Mouse (Mus musculus): ENCODE data around the gene Gm49354. TPM values are rescaled to one million over a fixed set of nuclear protein-coding genes. Genes with fewer than 3 reads are reported as not detected.
"Not testable (repeated sequence)": the region's sequence is repeated elsewhere in the genome, so short reads cannot be mapped to it uniquely, and the experiment has no call there.

The Gm49354 gene
- polyA plus RNA-seq, 1 experiment, result not detected

GRCm38 (mm10) chr13:59800077-59800476 lies 18.0 kb upstream of the Gm49354 start:
- no peak overlapping the region for H3K27ac ChIP-seq (ENCODE audit: insufficient read depth, low read depth, low read length)
- TF ChIP-seq CTCF (IDR thresholded peaks at IDR 0.05; ENCODE audit: insufficient read depth, low read depth, low read length) (no peak), POLR2A (IDR thresholded peaks at IDR 0.05; ENCODE audit: insufficient read depth, low read depth, low read length) (no peak)
- no peak overlapping the region for H3K4me3 ChIP-seq (ENCODE audit: insufficient read depth, low read depth, low read length)
- WGBS, result 90% methylated on average over 2 of the region's 2 CpGs
- H3K4me1 ChIP-seq (ENCODE audit: control insufficient read depth, insufficient read depth, low read length), result no peaks in the 10 kb centered on the region

GRCm38 (mm10) chr13:59798306-59798705 lies 16.3 kb upstream of the Gm49354 start:
- no peak overlapping the region for H3K4me3 ChIP-seq (ENCODE audit: insufficient read depth, low read depth, low read length)
- 100% methylated on average over 1 of the region's 1 CpGs for WGBS
- H3K27ac ChIP-seq (ENCODE audit: insufficient read depth, low read depth, low read length), result no peak overlapping the region
- no peaks in the 10 kb centered on the region for H3K4me1 ChIP-seq (ENCODE audit: control insufficient read depth, insufficient read depth, low read length)
- TF ChIP-seq CTCF (IDR thresholded peaks at IDR 0.05; ENCODE audit: insufficient read depth, low read depth, low read length) (no peak), POLR2A (IDR thresholded peaks at IDR 0.05; ENCODE audit: insufficient read depth, low read depth, low read length) (no peak)

- no peak for TF ChIP-seq POLR2A (IDR thresholded peaks at IDR 0.05; ENCODE audit: insufficient read depth, low read depth, low read length)
- no peak for TF ChIP-seq CTCF (IDR thresholded peaks at IDR 0.05; ENCODE audit: insufficient read depth, low read depth, low read length)
- 95% methylated on average over 9 of the region's 9 CpGs for WGBS
Observed at GRCm38 (mm10) chr13:59796466-59796848, 14.4 kb upstream of the Gm49354 start.

GRCm38 (mm10) chr13:59795807-59796465 lies 13.9 kb upstream of the Gm49354 start:
- no peak overlapping the region for H3K27ac ChIP-seq (ENCODE audit: insufficient read depth, low read depth, low read length)
- H3K4me1 ChIP-seq (ENCODE audit: control insufficient read depth, insufficient read depth, low read length), result no peaks in the 10 kb centered on the region
- 92% methylated on average over 6 of the region's 6 CpGs for WGBS
- TF ChIP-seq POLR2A (IDR thresholded peaks at IDR 0.05; ENCODE audit: insufficient read depth, low read depth, low read length) (no peak), CTCF (IDR thresholded peaks at IDR 0.05; ENCODE audit: insufficient read depth, low read depth, low read length) (no peak)
- no peak overlapping the region for H3K4me3 ChIP-seq (ENCODE audit: insufficient read depth, low read depth, low read length)

More at GRCm38 (mm10) chr13:59796466-59796848, 14.4 kb upstream of the Gm49354 start:
- Histone ChIP-seq H3K27ac (ENCODE audit: insufficient read depth, low read depth, low read length) (no peak overlapping the region), H3K4me1 (ENCODE audit: control insufficient read depth, insufficient read depth, low read length) (no peaks in the 10 kb centered on the region), H3K4me3 (ENCODE audit: insufficient read depth, low read depth, low read length) (no peak overlapping the region)

- Histone ChIP-seq H3K27ac (ENCODE audit: insufficient read depth, low read depth, low read length) (no peak overlapping the region), H3K4me1 (ENCODE audit: control insufficient read depth, insufficient read depth, low read length) (no peaks in the 10 kb centered on the region), H3K4me3 (ENCODE audit: insufficient read depth, low read depth, low read length) (no peak overlapping the region)
- WGBS, result 94% methylated on average over 1 of the region's 1 CpGs
- TF ChIP-seq POLR2A (IDR thresholded peaks at IDR 0.05; ENCODE audit: insufficient read depth, low read depth, low read length) (no peak), CTCF (IDR thresholded peaks at IDR 0.05; ENCODE audit: insufficient read depth, low read depth, low read length) (no peak)
Observed at GRCm38 (mm10) chr13:59794786-59795185, 12.7 kb upstream of the Gm49354 start.

- WGBS, result 100% methylated on average over 1 of the region's 1 CpGs
- not testable (repeated sequence) for H3K4me1 ChIP-seq (ENCODE audit: control insufficient read depth, insufficient read depth, low read length); H3K4me3 ChIP-seq (ENCODE audit: insufficient read depth, low read depth, low read length); H3K27ac ChIP-seq (ENCODE audit: insufficient read depth, low read depth, low read length)
Observed at GRCm38 (mm10) chr13:59779744-59780264, 2.2 kb downstream of the Gm49354 start.

- Histone ChIP-seq H3K4me3 (ENCODE audit: insufficient read depth, low read depth, low read length) (no peak overlapping the region), H3K27ac (ENCODE audit: insufficient read depth, low read depth, low read length) (no peak overlapping the region), H3K4me1 (ENCODE audit: control insufficient read depth, insufficient read depth, low read length) (no peaks in the 10 kb centered on the region)
- TF ChIP-seq CTCF (IDR thresholded peaks at IDR 0.05; ENCODE audit: insufficient read depth, low read depth, low read length), result no peak
- TF ChIP-seq POLR2A (IDR thresholded peaks at IDR 0.05; ENCODE audit: insufficient read depth, low read depth, low read length), result no peak
- WGBS, result 79% methylated on average over 4 of the region's 4 CpGs
Observed at GRCm38 (mm10) chr13:59779213-59779612, 2.8 kb downstream of the Gm49354 start.

- Histone ChIP-seq H3K4me1 (ENCODE audit: control insufficient read depth, insufficient read depth, low read length) (peaks cover 8% of the 10 kb centered on the region), H3K4me3 (ENCODE audit: insufficient read depth, low read depth, low read length) (no peak overlapping the region), H3K27ac (ENCODE audit: insufficient read depth, low read depth, low read length) (no peak overlapping the region)
- TF ChIP-seq POLR2A (IDR thresholded peaks at IDR 0.05; ENCODE audit: insufficient read depth, low read depth, low read length) (no peak), CTCF (IDR thresholded peaks at IDR 0.05; ENCODE audit: insufficient read depth, low read depth, low read length) (no peak)
- WGBS, result 74% methylated on average over 3 of the region's 3 CpGs
Observed at GRCm38 (mm10) chr13:59775168-59775567, 6.9 kb downstream of the Gm49354 start.

- H3K4me1 ChIP-seq (ENCODE audit: control insufficient read depth, insufficient read depth, low read length), result peaks cover 13% of the 10 kb centered on the region
- peak overlapping the region; percentile 94 for H3K27ac ChIP-seq (ENCODE audit: insufficient read depth, low read depth, low read length)
- H3K4me3 ChIP-seq (ENCODE audit: insufficient read depth, low read depth, low read length), result no peak overlapping the region
- 6% methylated on average over 9 of the region's 9 CpGs for WGBS
- no peak for TF ChIP-seq CTCF (IDR thresholded peaks at IDR 0.05; ENCODE audit: insufficient read depth, low read depth, low read length)
Observed at GRCm38 (mm10) chr13:59771257-59771656, 10.8 kb downstream of the Gm49354 start.

- no peak overlapping the region for H3K4me3 ChIP-seq (ENCODE audit: insufficient read depth, low read depth, low read length)
- peak overlapping the region; percentile 94 for H3K27ac ChIP-seq (ENCODE audit: insufficient read depth, low read depth, low read length)
- TF ChIP-seq CTCF (IDR thresholded peaks at IDR 0.05; ENCODE audit: insufficient read depth, low read depth, low read length) (no peak), POLR2A (IDR thresholded peaks at IDR 0.05; ENCODE audit: insufficient read depth, low read depth, low read length) (no peak)
- H3K4me1 ChIP-seq (ENCODE audit: control insufficient read depth, insufficient read depth, low read length), result peaks cover 17% of the 10 kb centered on the region
- 25% methylated on average over 9 of the region's 9 CpGs for WGBS
Observed at GRCm38 (mm10) chr13:59770847-59771246, 11.2 kb downstream of the Gm49354 start.

All from olfactory bulb, adult 2 months (tissue).